Mouse (Mus musculus): ENCODE measurements around the gene Gm10271. TPM values are rescaled to one million over a fixed set of nuclear protein-coding genes. Genes with fewer than 3 reads are reported as not detected.

The Gm10271 gene
- polyA plus RNA-seq, 1 experiment from 2014 or later: not detected

DNA sequence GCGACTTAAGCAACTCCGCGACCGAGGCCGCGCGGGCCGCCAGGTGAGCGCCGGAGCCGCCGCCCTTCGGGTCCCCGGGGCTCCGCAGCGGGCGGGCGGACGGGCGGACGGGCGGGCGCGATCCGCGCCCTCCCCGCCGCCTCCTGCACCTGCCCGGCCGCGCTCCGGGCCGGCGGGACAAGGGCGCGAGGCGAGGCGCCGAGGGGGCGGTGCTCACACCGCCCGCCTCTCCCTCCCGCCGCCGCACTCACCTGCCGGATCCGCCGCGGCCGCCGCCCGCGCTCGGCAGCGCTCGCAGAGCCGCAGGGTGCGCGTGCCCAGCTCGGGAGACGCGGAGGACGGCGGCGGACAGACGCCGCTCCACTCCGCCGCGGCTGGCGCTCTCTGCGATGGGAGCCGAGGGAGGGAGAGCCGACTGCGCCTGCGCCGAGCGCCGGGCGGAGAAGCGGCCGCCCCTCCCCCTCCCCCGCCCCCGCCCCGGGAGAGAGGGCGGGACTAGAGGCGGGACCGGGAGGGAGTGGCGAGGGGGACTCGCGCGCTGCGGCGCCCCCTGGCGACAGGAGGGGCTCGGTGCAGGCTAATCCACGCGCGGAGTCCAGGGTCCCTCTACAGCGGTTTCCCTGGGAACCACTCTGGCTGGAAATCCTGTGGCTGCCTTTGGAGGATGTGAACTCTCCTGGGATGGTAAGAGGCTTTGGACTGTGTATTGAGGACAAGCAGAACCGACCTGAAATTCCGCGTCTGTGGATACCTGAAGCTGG is 22.2 kb downstream of the Gm10271 start, which contains the start of gene Rab3ip:
Gene Rab3ip (minus strand): TSS at position 761 of the 761 bp plus-strand sequence.
- WGBS: under 1% methylated on average over 79 of the region's 103 CpGs
- DNase-seq (peak; percentile 98), ATAC-seq (ENCODE audit: low FRiP score, low TSS enrichment) (peak; percentile 92)

DNA sequence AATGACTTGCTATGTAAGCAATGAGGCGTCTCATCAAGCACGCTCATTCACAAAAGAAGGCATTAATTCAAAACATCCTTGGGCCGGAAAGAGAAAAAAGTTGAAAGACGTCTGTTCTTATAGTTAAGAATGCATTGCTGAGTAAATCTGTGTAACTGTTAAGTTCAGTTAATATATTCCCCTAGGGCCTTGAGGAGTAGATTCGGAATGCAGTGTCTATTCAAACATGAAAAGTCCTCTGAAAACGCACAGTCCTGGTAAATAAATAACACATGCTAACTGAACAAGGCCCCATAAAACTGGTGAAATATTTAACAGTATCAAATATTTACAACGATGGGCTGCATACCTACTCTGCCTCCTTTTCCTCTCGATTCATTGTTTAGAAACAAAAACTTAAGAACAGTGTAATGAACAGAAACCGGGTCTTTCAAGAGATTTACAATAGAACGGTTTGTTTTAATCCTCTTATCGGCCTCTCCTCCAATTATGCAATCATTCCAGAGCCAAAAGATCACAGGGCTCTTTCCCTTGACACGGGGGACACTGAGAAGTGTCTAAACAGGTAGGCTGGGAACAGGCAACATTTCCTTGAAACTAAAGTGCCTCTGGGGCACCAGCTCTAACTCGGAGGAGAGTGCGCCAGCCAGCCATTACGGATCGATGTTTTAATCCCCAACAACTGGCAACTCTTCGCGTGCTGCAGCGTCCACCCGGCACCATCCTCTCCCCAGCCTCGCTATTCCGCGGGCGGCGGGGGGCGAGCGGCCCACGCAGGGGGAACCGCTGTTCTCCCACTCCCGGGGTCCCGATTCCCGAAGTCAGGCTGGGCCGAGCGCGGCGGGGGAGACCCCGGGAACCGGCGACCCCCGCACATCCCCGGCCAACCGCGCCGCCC is 23.0 kb downstream of the Gm10271 start:
- under 1% methylated on average over 44 of the region's 44 CpGs for WGBS
- peak overlapping the region; percentile 88 for H3K27ac ChIP-seq (replicated peaks; ENCODE audit: low read depth, low read length)

More for the DNA sequence above, 22.2 kb downstream of the Gm10271 start, which contains the start of gene Rab3ip:
- H3K27ac ChIP-seq (replicated peaks; ENCODE audit: low read depth, low read length): peak within 1 kb of the TSS; percentile 88
- peak within 1 kb of the TSS; percentile 74 for H3K9ac ChIP-seq (replicated peaks; ENCODE audit: low read length)
- H3K9me3 ChIP-seq (ENCODE audit: control insufficient read depth, low read length): no peaks in the 10 kb centered on the region
- H3K4me1 ChIP-seq (ENCODE audit: control insufficient read depth, insufficient read depth, low read length): peaks cover 11% of the 10 kb centered on the region
- H3K27me3 ChIP-seq (ENCODE audit: control insufficient read depth, insufficient read depth, low read length): no peaks in the 10 kb centered on the region
- H3K36me3 ChIP-seq (ENCODE audit: control insufficient read depth, insufficient read depth, low read length): no peaks in the 10 kb centered on the region
- peak within 1 kb of the TSS; percentile 79 for H3K4me3 ChIP-seq (replicated peaks; ENCODE audit: low read depth, low read length)
- peak within 1 kb of the TSS; percentile 77 for H3K4me2 ChIP-seq (ENCODE audit: low read length)

DNA sequence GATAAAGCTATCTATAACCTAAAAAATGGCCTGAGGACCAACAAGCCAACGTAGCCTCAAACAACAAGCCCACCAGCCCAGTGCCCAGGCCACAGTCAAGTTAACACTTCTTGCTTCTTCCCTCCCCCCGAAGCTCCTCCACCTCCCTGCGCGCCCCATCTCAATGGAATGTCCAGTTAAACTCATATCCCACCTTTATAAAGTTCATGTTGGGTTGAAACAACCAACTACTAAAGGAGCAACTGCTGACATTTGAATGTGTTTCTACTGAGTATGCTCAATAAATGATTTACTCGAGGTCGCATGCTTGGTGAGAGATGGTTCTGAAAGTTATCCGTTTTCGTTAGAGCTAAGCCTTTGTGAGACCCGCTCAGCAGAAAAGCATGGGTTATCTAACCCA is 24.0 kb downstream of the Gm10271 start:
- Histone ChIP-seq H3K4me3 (replicated peaks; ENCODE audit: low read depth, low read length) (no peak overlapping the region), H3K9me3 (ENCODE audit: control insufficient read depth, low read length) (no peaks in the 10 kb centered on the region), H3K27ac (replicated peaks; ENCODE audit: low read depth, low read length) (no peak overlapping the region), H3K27me3 (ENCODE audit: control insufficient read depth, insufficient read depth, low read length) (no peaks in the 10 kb centered on the region), H3K4me2 (ENCODE audit: low read length) (peak overlapping the region; percentile 77), H3K4me1 (ENCODE audit: control insufficient read depth, insufficient read depth, low read length) (peaks cover 11% of the 10 kb centered on the region), H3K36me3 (ENCODE audit: control insufficient read depth, insufficient read depth, low read length) (no peaks in the 10 kb centered on the region), H3K9ac (replicated peaks; ENCODE audit: low read length) (no peak overlapping the region)
- DNase-seq (no peak), ATAC-seq (ENCODE audit: low FRiP score, low TSS enrichment) (no peak)
- 75% methylated on average over 9 of the region's 9 CpGs for WGBS

More for the DNA sequence above, 23.0 kb downstream of the Gm10271 start:
- ATAC-seq (ENCODE audit: low FRiP score, low TSS enrichment) (peak; percentile 36), DNase-seq (peak; percentile 67)
- peak overlapping the region; percentile 74 for H3K9ac ChIP-seq (replicated peaks; ENCODE audit: low read length)
- H3K4me1 ChIP-seq (ENCODE audit: control insufficient read depth, insufficient read depth, low read length): peaks cover 11% of the 10 kb centered on the region
- H3K27me3 ChIP-seq (ENCODE audit: control insufficient read depth, insufficient read depth, low read length): no peaks in the 10 kb centered on the region
- no peaks in the 10 kb centered on the region for H3K9me3 ChIP-seq (ENCODE audit: control insufficient read depth, low read length)
- peak overlapping the region; percentile 77 for H3K4me2 ChIP-seq (ENCODE audit: low read length)
- peak overlapping the region; percentile 79 for H3K4me3 ChIP-seq (replicated peaks; ENCODE audit: low read depth, low read length)
- H3K36me3 ChIP-seq (ENCODE audit: control insufficient read depth, insufficient read depth, low read length): no peaks in the 10 kb centered on the region

DNA sequence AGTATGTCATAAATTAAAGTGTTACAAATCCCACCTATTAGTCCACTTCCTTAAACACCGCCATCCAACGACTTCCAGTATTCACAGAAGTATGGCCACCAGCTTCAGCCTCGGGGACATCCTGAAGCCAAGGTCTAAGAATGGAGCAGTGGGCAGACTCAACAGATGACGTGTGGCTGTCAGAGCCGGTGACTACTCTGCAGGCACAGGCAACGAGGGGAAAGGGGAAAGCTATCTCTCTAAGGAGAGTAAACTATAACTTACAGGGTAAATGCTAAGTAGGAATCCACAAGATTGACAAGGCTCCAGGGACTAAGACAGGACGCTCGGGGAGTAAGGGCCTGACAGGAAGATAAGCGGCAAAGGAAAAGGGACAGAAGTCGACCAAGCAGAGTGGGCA is 27.5 kb downstream of the Gm10271 start:
- no peak overlapping the region for H3K9ac ChIP-seq (replicated peaks; ENCODE audit: low read length)
- H3K27me3 ChIP-seq (ENCODE audit: control insufficient read depth, insufficient read depth, low read length): no peaks in the 10 kb centered on the region
- H3K4me3 ChIP-seq (replicated peaks; ENCODE audit: low read depth, low read length): no peak overlapping the region
- WGBS: 69% methylated on average over 10 of the region's 10 CpGs
- H3K27ac ChIP-seq (replicated peaks; ENCODE audit: low read depth, low read length): no peak overlapping the region
- H3K4me1 ChIP-seq (ENCODE audit: control insufficient read depth, insufficient read depth, low read length): peaks cover 11% of the 10 kb centered on the region
- H3K36me3 ChIP-seq (ENCODE audit: control insufficient read depth, insufficient read depth, low read length): peaks cover 8% of the 10 kb centered on the region; the same call in 1 of the 2 replicates
- no peak overlapping the region for H3K4me2 ChIP-seq (ENCODE audit: low read length)
- ATAC-seq (ENCODE audit: low FRiP score, low TSS enrichment): no peak
- 0 out of 2 replicates have a peak, but pooled peaks cover 3% of the 10 kb centered on the region for H3K9me3 ChIP-seq (ENCODE audit: control insufficient read depth, low read length)
- DNase-seq: no peak

DNA sequence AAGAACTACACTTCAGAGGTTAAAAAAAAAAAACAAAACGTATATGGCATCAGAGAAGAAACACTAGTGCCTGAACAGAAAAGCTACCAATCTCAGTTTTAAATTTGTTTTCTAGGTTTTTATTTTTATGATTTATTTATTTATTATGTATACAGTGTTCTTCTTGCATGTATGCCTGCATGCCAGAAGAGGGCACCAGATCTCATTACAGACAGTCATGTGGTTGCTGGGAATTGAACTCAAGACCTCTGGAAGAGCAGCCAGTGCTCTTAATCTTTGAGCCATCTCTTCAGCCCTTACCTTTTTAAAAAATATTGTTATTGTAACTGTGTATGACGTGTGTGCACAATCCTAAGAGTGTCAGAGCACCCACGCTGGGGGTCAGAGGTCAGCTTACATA is 28.3 kb downstream of the Gm10271 start:
- Histone ChIP-seq H3K4me1 (ENCODE audit: control insufficient read depth, insufficient read depth, low read length) (peaks cover 8% of the 10 kb centered on the region), H3K36me3 (ENCODE audit: control insufficient read depth, insufficient read depth, low read length) (peaks cover 9% of the 10 kb centered on the region), H3K27me3 (ENCODE audit: control insufficient read depth, insufficient read depth, low read length) (no peaks in the 10 kb centered on the region), H3K4me2 (ENCODE audit: low read length) (no peak overlapping the region), H3K27ac (replicated peaks; ENCODE audit: low read depth, low read length) (no peak overlapping the region), H3K9ac (replicated peaks; ENCODE audit: low read length) (no peak overlapping the region), H3K4me3 (replicated peaks; ENCODE audit: low read depth, low read length) (no peak overlapping the region), H3K9me3 (ENCODE audit: control insufficient read depth, low read length) (0 out of 2 replicates have a peak, but pooled peaks cover 3% of the 10 kb centered on the region)
- 96% methylated on average over 3 of the region's 3 CpGs for WGBS
- ATAC-seq (ENCODE audit: low FRiP score, low TSS enrichment): no peak
- no peak for DNase-seq

DNA sequence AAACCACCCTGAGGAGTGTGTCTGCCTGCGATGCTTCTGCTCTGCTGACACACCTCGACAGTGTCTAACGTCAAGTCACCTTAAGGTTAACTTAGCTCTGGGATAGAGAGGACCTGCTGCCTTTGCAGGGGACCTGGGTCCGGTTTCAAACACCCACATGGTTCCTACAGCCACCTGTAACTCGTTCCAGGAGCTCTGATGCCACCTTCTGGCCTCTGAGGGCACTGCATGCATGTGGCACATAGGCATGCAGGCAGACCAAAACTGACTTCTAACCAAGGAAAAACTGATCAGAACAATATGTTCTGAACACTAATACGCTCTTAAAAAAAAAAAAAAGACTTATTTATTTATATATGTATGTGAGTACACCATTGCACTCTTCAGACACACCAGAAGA is 29.4 kb downstream of the Gm10271 start:
- WGBS: 96% methylated on average over 6 of the region's 6 CpGs
- H3K9me3 ChIP-seq (ENCODE audit: control insufficient read depth, low read length): peaks cover 3% of the 10 kb centered on the region; the same call in 1 of the 2 replicates
- H3K27me3 ChIP-seq (ENCODE audit: control insufficient read depth, insufficient read depth, low read length): no peaks in the 10 kb centered on the region
- no peak overlapping the region for H3K27ac ChIP-seq (replicated peaks; ENCODE audit: low read depth, low read length)
- no peaks in the 10 kb centered on the region for H3K4me1 ChIP-seq (ENCODE audit: control insufficient read depth, insufficient read depth, low read length)
- DNase-seq (peak; percentile 10), ATAC-seq (ENCODE audit: low FRiP score, low TSS enrichment) (no peak)
- H3K9ac ChIP-seq (replicated peaks; ENCODE audit: low read length): no peak overlapping the region
- H3K4me3 ChIP-seq (replicated peaks; ENCODE audit: low read depth, low read length): no peak overlapping the region
- no peak overlapping the region for H3K4me2 ChIP-seq (ENCODE audit: low read length)
- H3K36me3 ChIP-seq (ENCODE audit: control insufficient read depth, insufficient read depth, low read length): peaks cover 20% of the 10 kb centered on the region

DNA sequence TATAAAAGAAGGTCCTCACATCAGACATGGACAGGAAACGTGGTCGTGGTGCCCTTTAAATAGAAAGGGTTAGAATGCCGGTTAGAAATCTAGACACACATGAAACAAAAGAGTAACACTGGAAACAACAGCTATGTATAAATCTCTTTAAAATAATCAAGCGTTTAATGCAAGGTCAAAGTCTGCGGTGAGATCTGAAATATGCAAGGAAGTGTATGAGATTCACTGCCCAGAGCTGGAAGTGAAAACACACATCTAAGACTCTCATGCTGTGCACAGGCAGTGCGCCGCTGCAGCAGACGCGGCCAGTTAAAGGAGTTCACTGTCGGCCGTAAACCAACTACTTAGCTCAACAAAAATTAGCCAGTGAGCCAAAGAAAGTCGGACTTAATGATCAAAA is 37.4 kb downstream of the Gm10271 start:
- H3K27ac ChIP-seq (replicated peaks; ENCODE audit: low read depth, low read length): no peak overlapping the region
- H3K27me3 ChIP-seq (ENCODE audit: control insufficient read depth, insufficient read depth, low read length): no peaks in the 10 kb centered on the region
- H3K9me3 ChIP-seq (ENCODE audit: control insufficient read depth, low read length): no peaks in the 10 kb centered on the region; the same call in 1 of the 2 replicates
- H3K4me2 ChIP-seq (ENCODE audit: low read length): no peak overlapping the region
- WGBS: 73% methylated on average over 12 of the region's 12 CpGs
- peaks cover 38% of the 10 kb centered on the region for H3K36me3 ChIP-seq (ENCODE audit: control insufficient read depth, insufficient read depth, low read length)
- DNase-seq: peak; percentile 9
- no peak overlapping the region for H3K4me3 ChIP-seq (replicated peaks; ENCODE audit: low read depth, low read length)
- no peak for ATAC-seq (ENCODE audit: low FRiP score, low TSS enrichment)
- no peak overlapping the region for H3K9ac ChIP-seq (replicated peaks; ENCODE audit: low read length)
- no peaks in the 10 kb centered on the region for H3K4me1 ChIP-seq (ENCODE audit: control insufficient read depth, insufficient read depth, low read length)

DNA sequence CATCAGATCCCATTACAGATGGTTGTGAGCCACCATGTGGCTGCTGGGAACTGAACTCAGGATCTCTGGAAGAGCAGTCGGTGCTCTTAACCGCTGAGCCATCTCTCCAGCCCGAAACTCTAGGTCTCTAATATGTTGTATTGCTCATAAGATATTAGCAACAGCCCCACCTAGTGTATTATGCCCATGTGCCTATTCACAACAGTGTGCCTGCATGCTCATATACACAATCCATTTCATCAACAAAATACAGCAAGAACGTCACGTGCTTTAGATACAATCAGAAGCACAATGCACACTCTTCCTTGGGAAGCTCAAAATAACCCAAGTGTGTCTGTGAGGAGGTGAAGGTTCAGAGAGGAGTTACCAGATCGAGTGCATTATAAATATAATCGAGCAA is 38.6 kb downstream of the Gm10271 start:
- ATAC-seq (ENCODE audit: low FRiP score, low TSS enrichment): no peak
- H3K27ac ChIP-seq (replicated peaks; ENCODE audit: low read depth, low read length): no peak overlapping the region
- no peaks in the 10 kb centered on the region; the same call in 1 of the 2 replicates for H3K9me3 ChIP-seq (ENCODE audit: control insufficient read depth, low read length)
- no peak overlapping the region for H3K4me3 ChIP-seq (replicated peaks; ENCODE audit: low read depth, low read length)
- no peak for DNase-seq
- H3K36me3 ChIP-seq (ENCODE audit: control insufficient read depth, insufficient read depth, low read length): peaks cover 34% of the 10 kb centered on the region
- H3K4me1 ChIP-seq (ENCODE audit: control insufficient read depth, insufficient read depth, low read length): no peaks in the 10 kb centered on the region
- H3K9ac ChIP-seq (replicated peaks; ENCODE audit: low read length): no peak overlapping the region
- no peak overlapping the region for H3K4me2 ChIP-seq (ENCODE audit: low read length)
- no peaks in the 10 kb centered on the region for H3K27me3 ChIP-seq (ENCODE audit: control insufficient read depth, insufficient read depth, low read length)
- WGBS: 95% methylated on average over 7 of the region's 7 CpGs

Measured in midbrain, embryonic 14.5 days (tissue).